Mouse (Mus musculus): ENCODE measurements at regions not wholly inside any gene's neighbourhood (a gene's known extent, or its start where the extent isn't known, plus 50 kb on each side); places are given as distances from the start of the nearest gene placed in this dataset.

DNA sequence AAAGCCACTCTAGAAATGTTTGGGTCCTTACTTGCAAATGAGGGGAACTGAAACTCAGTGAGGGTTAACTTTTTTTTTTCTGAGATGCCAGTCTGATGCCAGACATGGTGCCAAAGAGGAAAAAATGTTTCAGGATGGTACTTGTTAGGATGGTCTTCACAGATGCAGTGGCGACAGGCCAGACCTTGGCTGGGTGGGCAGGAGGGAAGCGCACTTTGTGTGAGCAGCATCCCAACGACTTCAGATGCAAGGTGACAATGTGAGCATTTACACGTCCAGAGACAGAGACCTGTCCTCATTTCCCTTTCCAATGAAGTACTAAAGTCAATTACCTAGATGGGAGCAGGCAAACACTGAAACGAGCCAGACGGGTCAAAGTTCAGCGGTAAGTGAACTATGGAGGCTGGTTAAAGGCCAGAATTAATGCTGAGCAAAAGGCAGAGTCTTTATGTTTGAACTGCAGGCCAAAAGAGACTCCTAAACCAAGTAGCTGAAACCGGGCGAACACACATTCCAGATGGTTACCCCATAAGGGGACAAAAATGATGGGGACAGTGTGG is 213.7 kb upstream of the Ccdc122 start:
- no peak for DNase-seq (ENCODE audit: extremely low spot score)

DNA sequence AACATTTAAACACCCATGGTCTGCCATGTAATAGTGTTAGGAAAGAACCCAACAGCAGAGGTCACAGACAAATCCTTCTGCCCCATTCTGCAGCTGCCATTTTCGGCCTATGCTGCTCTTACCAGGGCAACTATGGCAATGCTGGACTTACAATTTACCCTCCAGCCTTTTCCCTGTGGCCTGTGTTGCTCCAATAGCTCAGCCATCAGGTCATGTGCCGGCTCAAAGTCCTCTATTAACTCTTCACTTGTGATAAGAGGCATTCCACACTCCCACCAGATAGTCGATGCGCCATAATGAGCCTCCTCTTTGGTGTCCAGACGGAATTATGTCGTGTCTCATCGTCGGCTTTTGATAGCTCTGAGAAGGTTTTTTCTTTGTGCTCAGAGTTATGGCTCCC is 214.7 kb upstream of the Ccdc122 start:
- no peak for DNase-seq (ENCODE audit: extremely low spot score)

DNA sequence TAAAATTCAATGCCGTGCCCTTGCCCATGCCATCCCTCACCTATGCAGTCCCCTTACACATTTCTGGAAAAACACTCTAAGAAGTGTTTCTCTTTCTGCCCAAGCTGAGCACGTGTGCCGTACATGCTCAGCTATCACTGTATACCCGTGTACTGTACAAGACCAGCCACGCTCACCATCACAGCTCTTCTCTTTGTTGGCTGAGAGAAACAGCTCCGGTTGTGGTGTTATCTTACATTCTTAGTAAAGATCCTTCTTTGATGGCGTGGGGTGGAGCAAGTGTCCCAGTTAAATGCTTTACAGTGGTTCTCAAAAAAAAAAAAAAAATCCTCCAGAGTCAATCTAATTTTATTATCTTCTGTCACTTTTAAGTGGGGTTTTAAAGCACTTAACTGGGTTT is 215.1 kb upstream of the Ccdc122 start:
- DNase-seq (ENCODE audit: extremely low spot score), result no peak

DNA sequence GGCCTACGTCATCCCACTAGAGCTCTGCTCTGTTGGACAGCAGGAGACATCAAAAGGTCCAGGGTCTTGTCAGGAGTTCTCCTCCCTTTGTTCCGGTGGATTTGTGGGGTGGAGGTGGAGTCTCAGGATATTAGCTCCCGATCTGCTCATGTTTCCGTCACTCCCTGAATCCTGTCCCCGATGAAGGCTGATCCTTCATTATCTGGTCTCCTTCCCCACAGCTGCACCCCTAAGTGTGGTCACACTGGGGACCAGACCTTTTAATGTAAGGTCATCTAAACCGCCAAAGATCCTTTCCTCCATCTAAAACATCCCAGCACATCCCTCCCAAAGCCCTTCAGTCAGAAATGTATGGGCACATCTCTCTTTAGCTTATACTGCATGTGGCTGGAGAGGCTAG is 215.6 kb upstream of the Ccdc122 start:
- no peak for DNase-seq (ENCODE audit: extremely low spot score)

DNA sequence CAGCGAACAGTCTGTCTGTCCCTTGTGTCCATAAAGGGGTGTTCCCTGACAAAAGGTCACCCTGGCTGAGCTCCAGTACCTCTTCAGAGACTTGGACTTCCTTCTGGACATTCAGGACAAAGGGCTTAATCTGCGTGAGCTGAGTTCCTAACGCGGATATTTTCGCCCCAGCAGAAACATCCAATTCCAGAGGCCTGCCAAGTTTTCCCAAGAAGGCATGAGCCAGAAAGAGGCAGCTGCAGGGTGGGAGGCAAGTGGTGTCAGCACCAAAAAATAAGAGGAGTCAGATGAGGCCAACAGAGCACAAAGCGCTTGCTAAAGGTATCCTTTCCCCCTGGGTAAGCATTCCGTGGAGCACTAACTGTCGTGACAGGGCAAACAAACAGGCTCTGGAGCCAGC is 216.9 kb upstream of the Ccdc122 start:
- DNase-seq (ENCODE audit: extremely low spot score), result no peak

DNA sequence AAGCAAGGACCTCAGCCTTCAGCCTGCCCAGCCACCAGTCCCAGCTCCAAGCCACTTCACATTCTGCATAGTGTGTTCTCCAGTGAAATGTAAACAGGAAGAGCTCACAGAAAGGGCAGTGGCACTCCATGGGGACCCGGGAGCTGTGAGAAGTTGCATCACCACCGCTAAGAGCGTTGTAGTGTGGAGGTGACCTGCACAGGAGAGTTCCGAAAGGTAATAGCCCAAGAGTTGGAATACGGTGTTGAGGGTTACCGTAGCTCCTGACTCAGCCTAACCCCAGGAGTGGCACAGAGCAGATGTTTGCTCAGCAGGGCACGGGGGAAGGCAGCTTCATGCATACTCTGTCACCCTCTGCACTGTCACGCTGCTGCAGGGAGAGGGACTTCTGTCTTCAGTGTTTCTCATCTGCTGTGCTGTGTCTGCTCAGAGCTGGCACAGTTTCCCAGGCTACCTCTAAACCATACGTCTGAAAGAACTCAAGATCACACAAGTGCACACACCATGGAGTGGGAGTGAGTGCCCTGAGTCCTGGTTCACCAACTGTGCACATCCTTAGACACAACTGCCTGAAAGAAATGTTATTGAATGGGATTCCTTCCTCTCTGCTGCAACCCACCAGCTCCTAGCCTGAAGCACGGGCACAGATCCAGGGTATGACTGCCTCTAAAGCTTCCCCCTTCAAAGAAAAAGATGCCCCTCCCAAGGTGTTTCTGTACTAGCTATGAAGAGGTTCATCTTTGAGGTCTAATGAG is 218.1 kb upstream of the Ccdc122 start:
- no peak for DNase-seq (ENCODE audit: extremely low spot score)

DNA sequence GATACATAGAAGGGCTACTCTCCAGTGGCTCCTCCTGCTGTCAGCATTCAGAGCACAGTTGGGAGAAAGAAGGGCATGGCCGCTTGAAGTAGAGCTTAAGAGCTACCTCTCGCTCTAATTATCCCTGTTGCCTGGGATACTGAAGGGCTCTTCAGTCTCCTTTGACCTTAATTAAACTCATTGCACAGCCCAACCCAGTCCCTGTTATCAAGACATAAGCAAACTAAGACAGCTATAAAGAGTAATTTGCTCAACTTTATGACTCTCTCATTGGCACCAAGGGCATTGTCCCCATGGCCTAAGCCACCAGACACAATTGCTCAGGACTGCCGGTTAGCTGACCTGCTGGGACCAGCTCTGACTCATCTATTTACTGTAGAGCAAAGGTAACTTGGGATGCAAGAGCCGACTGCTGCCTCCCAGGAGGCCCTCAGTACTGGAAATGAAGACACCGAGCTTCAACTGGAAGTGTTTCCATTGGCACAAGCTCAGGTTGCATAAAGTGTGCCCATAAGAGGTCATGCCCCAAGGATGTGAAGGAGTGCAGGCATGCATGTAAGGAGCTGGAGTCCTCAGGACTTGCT is 219.3 kb upstream of the Ccdc122 start:
- DNase-seq (ENCODE audit: extremely low spot score), result no peak

DNA sequence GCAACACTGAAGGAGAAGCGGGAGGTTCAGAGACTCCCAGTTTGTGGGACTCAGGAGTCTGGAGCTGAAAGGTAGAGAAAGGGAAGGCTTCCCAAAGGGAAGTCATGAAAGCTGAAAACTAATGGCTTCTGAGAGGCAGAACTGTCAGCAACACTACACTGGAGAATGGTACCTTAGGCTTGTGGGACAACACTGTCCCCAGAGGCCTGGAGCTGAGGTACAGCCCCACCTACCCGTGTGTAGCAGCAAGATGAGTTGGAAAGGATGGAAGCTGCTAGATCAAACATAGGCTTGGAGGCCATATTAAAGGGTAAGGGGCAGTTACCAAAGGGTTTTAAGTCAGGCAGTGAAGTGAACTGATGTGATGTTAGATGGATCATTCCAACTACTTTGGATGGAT is 219.9 kb upstream of the Ccdc122 start:
- DNase-seq (ENCODE audit: extremely low spot score), result no peak

DNA sequence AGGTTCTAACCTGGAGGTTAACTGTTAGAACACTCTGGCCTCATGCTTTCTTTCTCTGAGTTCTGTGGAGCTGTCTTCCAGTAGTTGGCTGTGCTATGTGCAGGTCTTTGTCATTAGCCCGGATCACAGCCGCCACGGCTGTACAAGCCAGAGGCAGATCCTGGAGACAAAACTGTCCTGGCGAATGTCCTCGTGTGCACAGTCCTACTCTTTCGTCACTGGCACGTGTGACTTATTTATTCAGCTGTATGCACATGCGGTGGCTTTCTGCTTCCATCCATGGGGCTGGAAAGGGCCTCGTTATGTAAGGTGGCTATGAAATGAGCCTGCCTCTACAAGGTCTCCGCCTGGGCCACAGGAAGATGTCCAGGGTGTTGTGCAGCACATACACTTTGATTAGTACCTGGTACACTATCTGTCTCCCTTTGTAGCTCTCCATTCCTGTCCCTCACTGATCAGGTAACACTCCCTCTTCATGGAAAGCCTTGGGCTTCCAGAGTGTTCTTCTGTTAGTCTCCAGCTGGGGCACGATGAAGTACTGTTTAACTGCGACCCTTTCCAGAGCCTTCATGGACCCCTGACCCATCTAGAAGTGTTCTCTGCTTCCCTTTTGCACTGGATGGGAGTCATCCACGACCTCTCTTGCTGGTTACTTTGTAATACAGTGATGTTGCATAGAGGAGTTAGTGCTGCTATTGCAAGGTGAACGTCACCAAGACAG is 224.3 kb upstream of the Ccdc122 start:
- DNase-seq (ENCODE audit: extremely low spot score), result no peak

DNA sequence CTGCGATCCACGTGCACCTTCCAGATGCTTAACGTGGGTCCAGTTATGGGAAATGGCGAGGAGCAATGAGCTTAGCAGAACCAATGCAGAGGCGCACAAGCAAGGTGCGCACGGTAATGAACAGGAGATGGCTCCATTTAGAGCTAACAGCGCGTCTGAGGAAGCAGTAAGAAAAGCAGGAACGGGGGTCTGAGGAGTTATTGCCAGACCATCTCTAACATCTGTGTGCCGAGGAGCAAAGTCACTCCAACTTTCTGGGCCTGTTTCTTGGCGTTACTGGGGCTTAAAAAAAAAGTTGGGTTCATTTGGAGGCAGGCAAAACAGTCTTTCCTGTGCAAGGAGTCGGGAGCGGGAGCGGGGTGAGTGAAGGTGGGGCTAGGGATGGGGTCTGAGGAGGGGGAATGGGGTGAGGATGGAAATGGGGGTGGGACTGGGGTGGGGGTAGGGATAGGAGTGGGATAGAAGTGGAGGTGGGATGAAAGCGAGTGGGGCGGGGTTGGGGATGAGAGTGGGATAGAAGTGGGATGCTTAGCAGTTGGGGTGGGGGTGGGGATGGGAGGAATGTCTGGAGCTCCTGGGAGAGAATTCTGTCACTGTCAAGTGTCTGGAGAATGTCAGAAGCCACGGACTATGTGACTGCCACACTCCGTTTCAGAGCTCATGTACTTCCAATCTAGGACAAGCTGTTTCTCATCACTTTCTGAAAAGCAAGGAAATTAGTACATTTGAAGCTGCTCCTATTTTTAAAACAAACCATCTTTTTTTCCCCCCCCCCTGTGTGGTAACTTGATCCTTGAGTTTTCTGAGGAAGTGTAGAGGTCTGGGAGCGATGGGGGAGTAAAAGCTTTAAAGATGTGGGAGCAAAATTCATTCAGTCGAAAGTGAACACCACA is 225.6 kb upstream of the Ccdc122 start:
- peak; percentile 61 for DNase-seq (ENCODE audit: extremely low spot score)

DNA sequence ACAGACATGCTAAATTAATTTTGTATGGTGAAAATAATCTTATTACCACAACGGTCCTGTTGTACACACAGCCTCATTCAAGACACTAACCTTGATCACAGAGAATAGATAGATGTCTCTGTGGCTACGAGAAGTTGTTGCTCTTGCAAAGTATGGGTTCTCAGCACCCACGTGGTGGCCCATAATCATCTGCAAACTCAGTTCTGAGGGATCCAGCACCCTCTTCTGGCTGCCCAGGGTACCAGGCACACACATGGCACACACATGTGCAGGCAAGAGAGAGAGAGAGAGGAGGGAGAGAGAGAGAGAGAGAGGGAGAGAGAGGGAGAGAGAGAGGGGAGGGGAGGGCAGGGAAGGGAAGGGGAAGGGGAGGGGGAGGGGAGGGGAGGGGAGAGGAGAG is 226.5 kb upstream of the Ccdc122 start:
- DNase-seq (ENCODE audit: extremely low spot score), result no peak

DNA sequence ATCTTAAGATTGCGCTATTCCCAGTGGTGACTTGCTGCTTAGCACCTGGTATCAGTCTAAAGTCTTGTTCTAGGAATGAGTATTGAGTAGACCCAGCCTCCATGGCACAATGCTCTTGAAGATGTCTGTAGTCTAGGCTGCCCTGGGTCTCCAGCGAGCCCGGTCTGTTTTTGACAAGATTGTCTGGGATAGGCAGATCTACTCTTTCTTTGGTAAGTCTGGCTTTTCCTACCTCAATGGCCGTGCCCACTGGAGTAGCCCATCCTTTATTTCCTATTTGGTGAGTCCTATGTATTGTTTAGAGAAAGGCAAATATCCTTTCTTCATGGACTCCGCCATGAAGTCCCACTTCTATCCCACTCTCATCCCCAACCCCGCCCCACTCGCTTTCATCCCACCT is 227.2 kb upstream of the Ccdc122 start:
- DNase-seq (ENCODE audit: extremely low spot score), result no peak

DNA sequence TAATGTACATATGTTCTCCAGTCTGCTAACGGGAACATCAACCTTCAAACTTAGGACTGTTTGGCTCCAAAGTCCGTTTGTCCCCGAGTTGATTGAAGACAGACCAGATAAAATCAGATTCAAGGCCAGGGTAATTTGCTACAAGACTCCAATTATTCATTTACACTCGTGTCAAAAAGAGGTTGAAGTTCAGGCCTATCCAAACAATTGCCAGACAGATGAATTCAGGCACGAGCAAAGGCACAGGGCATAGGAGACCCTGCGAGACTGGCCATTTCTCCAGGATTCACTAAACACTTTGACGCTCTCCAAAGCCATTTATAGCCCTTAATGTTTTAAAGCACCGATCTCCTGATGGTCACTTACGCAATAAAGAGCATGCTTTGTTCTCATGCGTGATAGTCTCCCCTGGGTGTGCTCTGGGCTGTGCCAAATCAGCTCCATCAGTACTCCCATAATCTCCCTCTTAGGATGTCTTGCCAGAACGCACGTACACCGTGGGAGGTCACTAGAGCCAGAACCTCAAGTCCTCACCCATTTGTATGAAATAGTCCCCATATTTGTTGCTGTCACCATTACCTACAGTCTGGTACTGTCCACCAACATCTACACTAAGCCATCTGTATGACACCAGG is 231.3 kb upstream of the Ccdc122 start:
- no peak for DNase-seq (ENCODE audit: extremely low spot score)

DNA sequence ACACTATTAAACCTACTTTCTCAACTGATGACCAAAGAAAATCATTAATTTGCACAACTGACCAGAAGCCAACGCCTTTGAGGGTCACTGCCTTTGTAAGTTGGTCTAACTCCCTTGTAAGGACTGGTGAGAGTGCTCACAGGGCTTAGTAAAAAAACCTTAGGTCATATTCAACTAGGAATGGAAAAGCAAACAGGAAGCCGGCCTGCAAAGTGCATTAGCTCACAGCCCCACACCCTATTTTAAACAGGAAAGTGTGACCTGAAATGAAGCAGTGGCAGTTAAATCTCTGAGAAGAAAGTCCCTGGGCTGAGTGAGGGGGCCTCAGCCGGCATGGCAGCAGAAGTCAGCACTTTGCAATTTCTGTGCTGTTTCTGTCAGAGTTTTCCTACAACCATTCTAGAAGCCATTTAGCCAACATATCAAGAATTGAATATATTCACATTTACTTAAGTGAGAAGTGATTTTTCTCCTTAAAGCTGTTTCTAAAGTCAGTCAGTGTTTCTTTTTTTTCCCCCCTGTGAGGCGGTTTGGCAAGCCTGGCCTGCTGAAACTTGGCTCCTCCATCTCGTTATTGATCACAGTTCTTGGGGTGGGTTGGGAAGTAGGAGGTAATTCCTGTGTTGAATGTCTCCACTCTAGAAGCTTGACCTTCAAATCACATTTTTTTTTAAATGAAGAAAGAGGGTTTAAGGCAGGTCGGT is 232.0 kb upstream of the Ccdc122 start:
- DNase-seq (ENCODE audit: extremely low spot score), result no peak

DNA sequence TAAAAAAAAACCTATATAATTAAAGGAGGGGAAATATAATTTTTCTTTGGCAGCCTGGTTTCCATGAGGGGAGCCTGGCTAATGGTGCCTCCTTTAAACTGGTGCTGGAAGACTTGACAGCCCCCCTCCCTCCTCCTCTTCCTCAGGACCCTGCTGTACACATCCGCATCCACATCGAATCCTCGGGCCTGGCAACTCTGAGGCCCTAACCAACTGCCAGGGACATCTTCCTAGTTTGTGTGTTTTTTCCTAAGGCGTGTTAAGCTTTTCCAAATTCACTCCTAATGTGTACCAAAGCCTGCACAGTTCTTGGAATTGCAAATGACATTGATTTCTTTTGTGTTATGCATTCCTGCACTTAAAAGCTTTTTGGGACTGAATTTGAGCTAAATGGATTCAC is 236.4 kb upstream of the Ccdc122 start:
- DNase-seq (ENCODE audit: extremely low spot score), result no peak

DNA sequence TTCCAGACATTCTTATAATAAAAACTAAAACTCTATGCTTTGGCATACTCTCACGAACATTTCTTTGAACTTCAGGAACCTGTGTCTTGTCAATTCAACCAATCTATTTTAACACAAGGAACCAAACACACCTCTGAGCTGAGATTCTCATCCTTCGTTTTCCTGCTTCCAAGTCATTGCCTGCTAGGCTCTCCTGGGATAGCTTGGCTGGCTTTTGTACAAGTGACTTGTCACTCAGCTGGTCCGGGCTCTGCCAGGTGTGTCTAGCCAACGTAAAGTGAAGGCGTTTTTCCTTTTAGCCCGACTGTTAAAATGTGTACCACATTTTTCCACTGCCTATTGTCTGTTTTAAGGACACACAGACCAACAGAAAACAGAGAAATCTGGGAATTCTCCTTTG is 236.8 kb upstream of the Ccdc122 start:
- DNase-seq (ENCODE audit: extremely low spot score), result no peak

DNA sequence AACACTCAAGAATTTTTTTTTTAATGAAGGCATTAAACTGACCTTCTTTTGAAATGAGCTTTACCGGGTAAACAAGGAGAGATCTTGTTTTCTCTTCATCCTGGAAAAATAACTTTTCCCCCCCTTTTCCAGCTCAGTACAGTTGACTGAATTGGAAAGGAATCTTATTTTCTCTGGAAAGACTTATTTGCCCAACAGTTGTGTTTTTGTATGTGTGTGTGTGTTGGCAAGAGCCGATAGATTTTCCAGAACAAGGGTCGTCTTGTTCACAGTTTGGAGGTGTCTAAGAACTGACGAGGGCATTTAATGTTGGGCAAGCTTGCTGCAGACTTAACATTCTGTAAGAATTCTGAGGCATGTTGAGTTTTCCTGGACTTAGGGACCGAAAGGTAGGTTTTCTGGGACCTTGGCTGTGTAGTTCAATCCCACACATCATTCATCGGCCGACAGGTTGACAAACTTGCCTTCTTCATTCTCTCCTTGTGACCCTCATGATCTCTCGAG is 237.6 kb upstream of the Ccdc122 start:
- no peak for DNase-seq (ENCODE audit: extremely low spot score)

DNA sequence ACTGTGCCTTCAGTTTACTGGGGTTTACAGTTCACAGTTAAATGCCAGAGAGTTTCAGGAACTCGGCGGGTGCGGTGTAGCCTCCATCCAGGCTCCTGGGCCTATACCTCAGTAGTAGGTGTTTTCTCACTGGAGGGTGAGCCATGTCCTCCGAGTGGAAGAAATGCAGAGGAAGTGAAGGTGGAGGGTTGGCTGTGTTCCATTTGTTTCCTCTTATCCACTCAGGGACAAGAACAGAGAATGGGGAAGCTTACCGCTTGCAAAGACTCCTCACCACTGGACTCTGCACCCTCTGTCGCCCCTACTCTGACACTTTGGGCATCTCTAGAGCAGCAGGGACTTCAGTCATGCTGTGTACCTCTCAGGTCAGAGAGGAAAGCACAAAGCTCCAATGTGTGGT is 238.1 kb upstream of the Ccdc122 start:
- DNase-seq (ENCODE audit: extremely low spot score), result no peak

DNA sequence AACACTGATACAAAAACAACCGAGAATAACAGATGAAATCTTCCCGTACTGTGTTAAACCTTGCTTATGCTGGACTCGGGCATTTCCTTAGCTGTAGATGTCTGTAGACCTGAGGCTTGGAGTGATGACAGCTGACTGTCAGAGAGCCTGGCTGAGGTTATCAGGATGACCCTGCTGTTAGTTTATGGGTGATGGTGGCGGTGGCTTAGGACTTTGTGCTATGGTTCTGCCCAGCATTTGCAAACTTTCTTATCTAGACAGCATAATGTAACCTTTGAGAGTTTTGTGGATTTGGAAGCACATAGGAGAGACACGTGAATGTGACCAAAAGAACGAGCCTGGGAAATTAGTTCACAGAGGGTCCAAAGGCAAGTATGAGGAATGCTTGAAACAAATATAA is 239.1 kb upstream of the Ccdc122 start:
- no peak for DNase-seq (ENCODE audit: extremely low spot score)

DNA sequence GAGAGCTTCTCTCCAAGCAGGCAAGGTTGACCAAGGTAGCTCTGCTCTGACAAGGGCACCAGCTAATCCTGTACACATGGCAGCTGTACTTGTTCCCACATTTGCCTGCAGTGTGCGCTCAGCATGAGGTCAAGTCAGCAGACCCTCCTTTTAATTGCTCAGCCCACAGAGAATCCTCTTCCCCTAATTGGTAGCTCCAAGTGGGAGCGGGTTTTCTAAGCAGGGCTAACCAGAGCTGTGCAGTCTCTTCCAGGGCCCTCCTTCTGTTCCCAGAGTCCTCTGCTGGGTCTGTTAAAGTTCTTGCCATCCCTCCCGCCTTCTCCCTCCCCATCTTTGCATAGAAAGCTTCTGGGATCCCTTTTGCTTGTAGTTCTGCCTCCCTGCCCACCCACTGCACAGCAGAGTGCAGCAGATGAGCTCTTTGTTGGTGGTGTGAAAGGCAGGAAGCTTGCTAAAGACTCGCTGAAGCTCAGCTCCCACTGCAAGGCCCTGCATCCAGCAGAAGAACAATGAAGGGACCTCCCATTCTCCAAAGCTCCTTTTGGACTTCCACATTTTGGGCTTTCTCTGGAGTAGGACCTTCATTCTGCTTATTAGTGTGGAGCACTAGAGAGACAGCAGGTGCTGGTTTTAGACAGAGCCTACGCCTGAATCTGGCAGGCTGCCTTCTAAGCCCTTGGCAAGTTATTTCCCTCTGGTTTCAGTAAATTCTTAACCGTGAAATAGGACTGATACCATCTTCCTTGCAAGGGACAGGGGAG is 235.3 kb upstream of the Serp2 start:
- peak; percentile 58 for DNase-seq (ENCODE audit: extremely low spot score)

All from embryo, embryonic 9.5 days (tissue).